Mouse (Mus musculus) kidney, postnatal 25 days (tissue): Measurements from ENCODE around the gene Dusp5.

Experiments used
- DNase-seq, 2 experiments: peaks; one replicate each; pipeline ENCODE4 v3.0.0; 2021; ENCODE audit warnings: mixed read lengths in 2 of 2

Gene Dusp5

GRCm38 (mm10) chr19:53550972-53551371 is 22.1 kb downstream of the Dusp5 start:
- DNase-seq: no peak

DNA sequence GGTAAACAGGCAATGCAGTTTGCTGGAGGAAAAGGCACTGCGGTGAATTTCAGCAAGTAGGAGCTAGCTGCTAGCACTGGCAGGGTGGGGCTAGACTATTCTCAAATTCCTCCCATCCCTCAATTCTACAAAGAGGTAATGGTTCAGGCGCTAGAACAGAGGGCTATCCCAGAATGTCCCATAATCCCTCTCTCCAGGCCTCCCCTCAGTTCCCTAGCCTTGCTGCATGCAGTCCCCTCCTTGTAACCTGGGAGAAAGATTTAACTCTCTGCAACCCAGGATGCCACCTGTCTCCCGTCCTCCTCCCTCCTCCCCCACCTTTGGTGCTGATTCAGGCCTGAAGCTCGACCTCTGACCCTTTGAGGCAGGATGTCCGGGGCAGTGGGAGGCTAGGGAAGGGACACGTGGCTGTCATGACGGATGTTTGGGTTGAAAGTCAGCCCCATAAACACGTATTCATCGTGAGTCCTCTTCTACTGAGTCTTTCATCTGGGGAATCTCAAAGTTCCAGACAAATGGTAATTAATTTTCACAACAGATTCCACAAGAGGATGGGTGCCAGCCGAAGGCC is 23.4 kb downstream of the Dusp5 start:
- peak in 1 of 2 experiments; percentile 53 for DNase-seq

DNA sequence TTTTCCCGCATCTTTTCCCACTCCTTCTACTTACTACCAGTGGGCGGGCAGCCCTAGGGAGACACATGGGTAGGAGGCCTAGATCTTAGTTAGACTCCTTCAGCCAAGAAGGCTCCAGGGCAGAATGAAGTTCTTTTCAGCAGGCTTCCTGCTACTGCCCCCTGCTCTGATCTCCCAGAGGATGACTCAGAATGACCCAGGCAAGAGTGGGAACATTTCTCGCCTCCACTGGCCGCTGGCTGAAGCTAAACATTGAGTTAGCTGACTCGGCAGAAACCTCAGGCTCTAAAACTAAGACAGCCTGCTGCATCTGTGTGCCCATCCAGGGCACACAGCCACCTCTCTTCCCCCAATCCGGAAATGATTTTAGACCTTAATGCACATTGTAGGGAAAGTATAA is 23.9 kb downstream of the Dusp5 start:
- DNase-seq: peak in 1 of 2 experiments; percentile 58

GRCm38 (mm10) chr19:53554402-53554801 is 25.5 kb downstream of the Dusp5 start:
- peak; percentile 42 to 72 for DNase-seq

- DNase-seq: no peak
Measured at GRCm38 (mm10) chr19:53554981-53555616, 26.2 kb downstream of the Dusp5 start.

DNA sequence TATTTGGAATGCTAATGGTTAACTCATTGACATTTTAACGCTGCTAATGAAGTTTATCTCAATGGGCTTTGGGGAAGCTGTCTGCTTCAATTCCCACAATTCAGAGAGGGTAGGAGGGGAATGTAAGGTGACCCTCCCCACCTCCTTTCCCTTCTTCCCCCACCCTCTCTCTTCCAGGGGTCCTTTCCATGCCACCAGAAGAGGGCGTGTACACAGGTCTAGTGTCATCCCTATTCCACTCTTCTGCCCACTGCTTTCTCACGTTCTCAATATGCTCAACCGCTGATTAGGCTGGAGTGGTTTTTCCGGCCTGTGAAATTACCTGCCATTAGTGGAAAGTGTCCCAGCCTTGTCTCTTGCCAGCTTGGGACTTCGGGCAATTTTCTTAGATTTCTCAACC is 27.9 kb downstream of the Dusp5 start:
- DNase-seq: no peak

DNA sequence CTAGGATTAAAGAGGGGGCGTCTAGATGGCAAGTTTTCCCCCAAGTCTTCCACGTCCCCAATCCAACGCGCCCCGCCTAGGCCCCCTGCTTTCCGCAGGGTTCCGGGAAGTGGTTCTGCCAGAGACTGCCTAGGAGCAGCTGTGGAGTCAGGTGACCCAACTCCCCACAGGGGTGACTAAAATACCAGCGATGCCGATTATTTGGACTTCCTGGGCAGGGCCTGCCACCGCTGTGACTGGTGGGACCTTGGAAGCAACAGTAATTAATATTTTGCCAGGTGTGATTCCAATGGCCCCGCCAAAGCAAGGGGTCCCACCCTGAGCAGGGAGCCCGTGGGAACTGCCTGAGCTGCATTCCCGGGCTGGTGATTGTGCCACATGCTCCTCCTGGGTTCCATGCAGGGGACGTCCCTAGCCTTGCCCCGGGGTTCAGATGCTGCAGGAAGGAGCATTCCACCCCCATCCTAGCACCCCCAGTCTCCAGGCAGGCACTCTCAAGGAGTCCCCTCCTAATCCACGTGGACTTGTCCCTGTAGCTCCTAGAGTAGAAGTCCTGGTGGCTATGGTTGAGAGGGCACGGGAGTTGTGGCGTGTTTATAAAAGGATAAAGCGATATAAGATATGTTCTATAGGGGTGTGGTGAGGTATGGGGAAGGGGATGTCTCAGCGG is 28.5 kb downstream of the Dusp5 start:
- peak in 1 of 2 experiments; percentile 61 for DNase-seq

GRCm38 (mm10) chr19:53560436-53560835 is 31.5 kb downstream of the Dusp5 start:
- no peak for DNase-seq

- DNase-seq: peak; percentile 52 to 87
Measured at GRCm38 (mm10) chr19:53564174-53564573, 35.3 kb downstream of the Dusp5 start.

DNA sequence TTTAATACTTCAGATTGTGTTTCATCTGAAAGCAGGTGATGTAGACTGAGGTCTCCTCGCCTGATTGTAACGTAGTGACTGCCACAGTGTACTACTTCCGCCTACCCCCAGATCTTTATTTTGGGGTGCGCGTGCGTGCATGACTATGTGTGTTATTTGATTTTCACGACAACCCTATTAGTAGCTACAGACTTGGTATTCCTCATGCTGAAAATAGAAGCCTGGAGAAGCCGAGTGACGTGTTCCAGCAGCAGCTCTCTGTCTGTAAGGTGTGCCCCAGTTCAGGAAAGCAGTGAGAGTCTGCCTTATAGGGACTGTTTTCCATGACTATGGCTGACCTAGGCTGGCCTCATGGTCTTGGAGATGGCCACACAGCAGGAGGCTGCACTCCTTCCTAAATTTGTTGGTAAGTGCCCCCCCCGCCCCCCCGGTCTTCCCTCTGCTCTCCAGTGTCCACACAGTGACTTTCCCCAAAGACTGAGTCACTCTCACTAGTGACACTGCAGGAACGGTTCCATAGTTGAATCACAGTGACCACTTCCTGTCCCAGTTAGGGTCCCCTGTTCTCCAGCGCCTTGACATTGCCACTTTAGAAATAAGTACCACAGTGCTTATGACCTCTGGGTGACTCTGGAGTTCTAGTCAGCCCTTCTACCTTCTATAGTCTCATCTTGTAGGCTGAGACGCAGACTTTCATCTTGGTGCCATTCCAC is 36.8 kb downstream of the Dusp5 start:
- no peak for DNase-seq

DNA sequence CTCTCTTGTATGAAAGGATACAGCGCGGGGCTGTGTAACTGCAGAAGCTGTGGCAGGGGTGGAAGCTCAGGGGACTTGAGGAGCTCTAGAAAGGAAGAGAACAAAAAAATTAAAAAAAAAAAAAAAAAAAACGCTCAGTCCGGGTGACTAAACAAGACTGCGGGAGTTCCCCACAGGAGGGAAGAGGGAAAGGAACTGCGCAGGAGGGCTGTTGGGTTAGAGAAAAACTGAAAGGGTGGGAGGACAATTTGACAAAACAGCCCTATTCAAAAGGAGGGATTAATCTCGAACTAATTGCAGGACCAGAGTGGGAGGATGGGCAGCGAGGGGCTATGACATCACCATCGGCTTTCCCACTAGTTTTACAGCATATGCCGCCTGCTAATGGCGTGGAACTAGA is 39.0 kb downstream of the Dusp5 start:
- no peak for DNase-seq

GRCm38 (mm10) chr19:53568553-53568952 is 39.6 kb downstream of the Dusp5 start:
- no peak for DNase-seq

DNA sequence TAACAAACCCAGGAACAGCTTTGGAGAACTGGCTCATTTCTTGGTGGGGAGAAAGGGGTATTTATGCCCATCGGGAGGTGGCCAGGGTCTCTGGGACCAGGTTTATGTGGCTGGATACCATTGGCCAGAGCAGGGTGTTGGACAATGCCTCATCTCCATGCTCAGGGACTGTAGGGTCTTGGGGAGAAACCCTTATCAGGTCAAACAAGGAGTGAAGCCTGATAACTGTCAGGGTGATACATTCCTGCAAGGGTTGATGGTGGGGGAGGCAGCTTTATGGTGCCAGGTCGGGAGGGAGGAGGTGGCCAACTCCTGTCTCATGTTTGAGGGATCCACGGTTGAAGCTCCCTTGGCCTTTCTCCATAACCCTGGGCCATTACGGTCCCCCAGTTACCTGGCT is 42.1 kb downstream of the Dusp5 start:
- no peak for DNase-seq

GRCm38 (mm10) chr19:53571501-53572428 is 42.9 kb downstream of the Dusp5 start:
- DNase-seq: no peak

- DNase-seq: no peak
Measured at GRCm38 (mm10) chr19:53572607-53573006, 43.7 kb downstream of the Dusp5 start.

GRCm38 (mm10) chr19:53573151-53573550 is 44.2 kb downstream of the Dusp5 start:
- DNase-seq: no peak

GRCm38 (mm10) chr19:53574131-53574530 is 45.2 kb downstream of the Dusp5 start:
- no peak for DNase-seq

GRCm38 (mm10) chr19:53574546-53574945 is 45.6 kb downstream of the Dusp5 start:
- DNase-seq: no peak

GRCm38 (mm10) chr19:53575296-53576010 is 46.5 kb downstream of the Dusp5 start:
- DNase-seq: no peak

- DNase-seq: no peak
Measured at GRCm38 (mm10) chr19:53576061-53576460, 47.2 kb downstream of the Dusp5 start.

- peak; percentile 58 to 80 for DNase-seq
Measured at GRCm38 (mm10) chr19:53577025-53577800, 48.3 kb downstream of the Dusp5 start.
